20 mouse cellular contexts compared by ENCODE assay signal in genomic region chr9:123930476-123930875, GRCm38 (mm10). TPM values are rescaled to one million over a fixed set of nuclear protein-coding genes. Genes with fewer than 3 reads are reported as not detected.
DNase-seq lines count a peak whose midpoint lies in the region; ATAC-seq and TF ChIP-seq lines count a peak whose summit lies in the region.
"Had no signal": no experiment of that assay in that cellular context is flagged by ENCODE, and none has a peak within 500 bp of the region (broad histone marks: within the 10 kb centered on the region; RNA-seq: fewer than 3 reads in every experiment).

No protein-coding gene starts in this region.

- ATAC-seq in heart, embryonic 15.5 days (replicated peaks; ENCODE audit: insufficient number of reproducible peaks, insufficient read depth, low FRiP score, low read depth), result no peak
- ATAC-seq in megakaryocyte-erythroid progenitor cell, adult 5-6 weeks (replicated peaks; ENCODE audit: low FRiP score, low TSS enrichment, poor library complexity, severe bottlenecking), result peak; percentile 5; the same call in 1 of the 2 replicates
- ATAC-seq in frontal cortex, adult (ENCODE audit: low TSS enrichment), result no peak
- ATAC-seq: forebrain, embryonic 16.5 days; midbrain, embryonic 15.5 days had no signal

- no peaks in the 10 kb centered on the region for H3K27me3 ChIP-seq in heart, embryonic 15.5 days
- no peaks in the 10 kb centered on the region for H3K27me3 ChIP-seq in testis, adult 2 months (ENCODE audit: control insufficient read depth, insufficient read depth, low read length)
- H3K27me3 ChIP-seq: limb, embryonic 15.5 days; midbrain, embryonic 15.5 days had no signal

- peaks cover 5% of the 10 kb centered on the region; the same call in 1 of the 2 replicates for H3K4me1 ChIP-seq in heart, embryonic 15.5 days (replicated peaks)
- peaks cover 9% of the 10 kb centered on the region for H3K4me1 ChIP-seq in testis, adult 2 months (ENCODE audit: control insufficient read depth, insufficient read depth, low read length)

- 75% methylated on average over 3 of the region's 3 CpGs for WGBS in heart, embryonic 15.5 days

- TF ChIP-seq CTCF in testis, adult 2 months (IDR thresholded peaks at IDR 0.05; ENCODE audit: control insufficient read depth, insufficient read depth, insufficient replicate concordance, low read depth, low read length), result no peak

- no peak overlapping the region for H3K4me2 ChIP-seq in heart, embryonic 15.5 days
- H3K4me2 ChIP-seq: limb, embryonic 15.5 days; midbrain, embryonic 15.5 days had no signal

- 0 out of 2 replicates have a peak overlapping the region, but pooled peaks have one; percentile 3 for H3K27ac ChIP-seq in heart, embryonic 15.5 days
- no peak overlapping the region for H3K27ac ChIP-seq in testis, adult 2 months (ENCODE audit: control insufficient read depth, insufficient read depth, low read depth, low read length)
- H3K27ac ChIP-seq: heart, embryonic 10.5 days; limb, embryonic 15.5 days; midbrain, embryonic 15.5 days had no signal

- no peak for TF ChIP-seq POLR2A in testis, adult 2 months (IDR thresholded peaks at IDR 0.05; ENCODE audit: control insufficient read depth, low read depth, low read length)

- no peaks in the 10 kb centered on the region for H3K36me3 ChIP-seq in heart, embryonic 15.5 days
- no peaks in the 10 kb centered on the region for H3K36me3 ChIP-seq in testis, adult 2 months (ENCODE audit: control insufficient read depth, insufficient read depth, low read length)
- H3K36me3 ChIP-seq: heart, embryonic 10.5 days; limb, embryonic 15.5 days; midbrain, embryonic 15.5 days had no signal

- H3K9me3 ChIP-seq in heart, embryonic 15.5 days (replicated peaks), result no peaks in the 10 kb centered on the region
- H3K9me3 ChIP-seq: limb, embryonic 15.5 days; midbrain, embryonic 15.5 days had no signal

- no peak overlapping the region for H3K9ac ChIP-seq in heart, embryonic 15.5 days
- H3K9ac ChIP-seq: limb, embryonic 15.5 days; midbrain, embryonic 15.5 days had no signal

- H3K4me3 ChIP-seq in heart, embryonic 15.5 days, result no peak overlapping the region
- H3K4me3 ChIP-seq in testis, adult 2 months (ENCODE audit: control insufficient read depth, low read depth, low read length), result peak overlapping the region; percentile 31
- H3K4me3 ChIP-seq: heart, embryonic 10.5 days; limb, embryonic 15.5 days; midbrain, embryonic 15.5 days had no signal

- no peak for DNase-seq in heart, adult 8-10 months (ENCODE audit: low spot score)
- no peak for DNase-seq in testis, postnatal 14 days (ENCODE audit: low spot score)
- DNase-seq in induced T-regulatory cell, adult 2 months (ENCODE audit: low read depth), result peak; percentile 43
- no peak for DNase-seq in cerebellum, postnatal 25 days
- DNase-seq: adrenal gland, postnatal 14 days; gastrocnemius, postnatal 10 days; lung, postnatal 4 days had no signal

RNA-seq across cellular contexts. Expression of gene Ccr1, which starts 38.0 kb away (rescaled TPM):
- 1.9 TPM in 2 replicates for polyA plus RNA-seq in heart, embryonic 15.5 days (2015; fragmentation: Nextera tagmentation; extraction: Ambion mirVana)
- 1 to 10 TPM in 1 of 4 experiments, under 1 TPM in 3; 0.08 to 2.8 (median 0.42) TPM for total RNA-seq in heart, adult 8-10 months (2022)
- polyA plus RNA-seq in testis, adult 2 months (2012; rRNA removed), result 0.06 and 0.16 TPM in 2 replicates
- 0.64 TPM in 1 of 2 replicates, not detected in the other for total RNA-seq in megakaryocyte-erythroid progenitor cell, adult 5-6 weeks (2014; fragmentation: Nextera tagmentation)
- not detected in 2 replicates for total RNA-seq in megakaryocyte-erythroid progenitor cell, adult 5-6 weeks (2017)

RNA-seq across cellular contexts. Expression of gene Ccr1l1, which starts 47.7 kb away (rescaled TPM):
- polyA plus RNA-seq in heart, embryonic 15.5 days (2015; fragmentation: Nextera tagmentation; extraction: Ambion mirVana), result not detected in 2 replicates
- not detected for total RNA-seq in heart, adult 8-10 months (2022)
- polyA plus RNA-seq in testis, adult 2 months (2012; rRNA removed), result not detected in 2 replicates
- not detected in 2 replicates for total RNA-seq in megakaryocyte-erythroid progenitor cell, adult 5-6 weeks (2014; fragmentation: Nextera tagmentation)
- total RNA-seq in megakaryocyte-erythroid progenitor cell, adult 5-6 weeks (2017), result not detected in 2 replicates
- total RNA-seq: adrenal gland, postnatal 14 days; gastrocnemius, postnatal 10 days; layer of hippocampus, adult 18-20 months; left cerebral cortex, postnatal 14 days had no signal
- polyA plus RNA-seq: forebrain, embryonic 16.5 days; heart, embryonic 10.5 days; hindbrain, embryonic 11.5 days; intestine, embryonic 14.5 days; kidney, embryonic 16.5 days; limb, embryonic 15.5 days; midbrain, embryonic 15.5 days had no signal
